Mouse (Mus musculus): ENCODE measurements around the gene Trip4. TPM values are rescaled to one million over a fixed set of nuclear protein-coding genes. Genes with fewer than 3 reads are reported as not detected.

The Trip4 gene
- polyA plus RNA-seq, 1 experiment = 12.8 TPM

GRCm38 (mm10) chr9:65832041-65832440 is 76.6 kb downstream of the Trip4 start:
- Histone ChIP-seq H3K27ac (ENCODE audit: control insufficient read depth, insufficient read depth, low read depth, low read length, poor library complexity) (no peak overlapping the region), H3K4me1 (ENCODE audit: control insufficient read depth, insufficient read depth, low read length) (no peaks in the 10 kb centered on the region; the same call in 1 of the 2 replicates)
- 86% methylated on average over 2 of the region's 2 CpGs for WGBS

GRCm38 (mm10) chr9:65831164-65831563 is 77.4 kb downstream of the Trip4 start:
- Histone ChIP-seq H3K4me3 (replicated peaks; ENCODE audit: control insufficient read depth, low read depth, low read length) (no peak overlapping the region), H3K4me1 (ENCODE audit: control insufficient read depth, insufficient read depth, low read length) (peaks cover under 1% of the 10 kb centered on the region; the same call in 1 of the 2 replicates), H3K27ac (ENCODE audit: control insufficient read depth, insufficient read depth, low read depth, low read length, poor library complexity) (no peak overlapping the region)
- WGBS = 20% methylated on average over 4 of the region's 4 CpGs
- no peak for TF ChIP-seq POLR2A (IDR thresholded peaks at IDR 0.05; ENCODE audit: borderline replicate concordance, control insufficient read depth, low read depth, low read length)

More at GRCm38 (mm10) chr9:65832041-65832440, 76.6 kb downstream of the Trip4 start:
- H3K4me3 ChIP-seq (replicated peaks; ENCODE audit: control insufficient read depth, low read depth, low read length) = no peak overlapping the region
- TF ChIP-seq POLR2A (IDR thresholded peaks at IDR 0.05; ENCODE audit: borderline replicate concordance, control insufficient read depth, low read depth, low read length) = no peak
- TF ChIP-seq CTCF (IDR thresholded peaks at IDR 0.05; ENCODE audit: control insufficient read depth, insufficient read depth, low read length) = no peak

- Histone ChIP-seq H3K4me3 (replicated peaks; ENCODE audit: control insufficient read depth, low read depth, low read length) (no peak overlapping the region), H3K27ac (ENCODE audit: control insufficient read depth, insufficient read depth, low read depth, low read length, poor library complexity) (no peak overlapping the region), H3K4me1 (ENCODE audit: control insufficient read depth, insufficient read depth, low read length) (peaks cover 3% of the 10 kb centered on the region; the same call in 1 of the 2 replicates)
- WGBS = 77% methylated on average over 4 of the region's 4 CpGs
- TF ChIP-seq CTCF (IDR thresholded peaks at IDR 0.05; ENCODE audit: control insufficient read depth, insufficient read depth, low read length) = no peak
- no peak for TF ChIP-seq POLR2A (IDR thresholded peaks at IDR 0.05; ENCODE audit: borderline replicate concordance, control insufficient read depth, low read depth, low read length)
Measured at GRCm38 (mm10) chr9:65830255-65830654, 78.3 kb downstream of the Trip4 start.

DNA sequence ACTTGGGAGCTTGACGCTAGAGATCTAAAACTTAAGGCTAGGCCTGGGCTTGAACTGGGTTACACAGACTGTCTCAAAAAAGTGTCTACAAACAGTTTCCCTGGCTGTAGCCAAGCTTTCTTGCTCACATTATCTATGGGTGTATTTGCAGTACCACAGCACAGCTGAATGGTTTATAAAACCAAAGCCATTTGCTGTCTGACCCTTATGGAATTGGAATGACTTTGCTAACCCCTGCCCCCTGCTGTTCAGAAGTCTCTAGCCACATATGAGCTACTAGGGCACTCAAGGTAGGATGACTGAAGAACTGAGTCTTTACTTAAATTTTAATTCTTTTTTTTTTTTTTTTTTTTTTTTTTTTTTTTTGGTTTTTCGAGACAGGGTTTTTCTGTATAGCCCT is 79.2 kb downstream of the Trip4 start:
- no peak for TF ChIP-seq POLR2A (IDR thresholded peaks at IDR 0.05; ENCODE audit: borderline replicate concordance, control insufficient read depth, low read depth, low read length)
- no peak for TF ChIP-seq CTCF (IDR thresholded peaks at IDR 0.05; ENCODE audit: control insufficient read depth, insufficient read depth, low read length)
- WGBS = 61% methylated on average over 2 of the region's 2 CpGs
- peaks cover 3% of the 10 kb centered on the region; the same call in 1 of the 2 replicates for H3K4me1 ChIP-seq (ENCODE audit: control insufficient read depth, insufficient read depth, low read length)

GRCm38 (mm10) chr9:65828511-65828910 is 80.1 kb downstream of the Trip4 start:
- Histone ChIP-seq H3K4me3 (replicated peaks; ENCODE audit: control insufficient read depth, low read depth, low read length) (no peak overlapping the region), H3K4me1 (ENCODE audit: control insufficient read depth, insufficient read depth, low read length) (peaks cover 3% of the 10 kb centered on the region; the same call in 1 of the 2 replicates), H3K27ac (ENCODE audit: control insufficient read depth, insufficient read depth, low read depth, low read length, poor library complexity) (no peak overlapping the region)
- no peak for TF ChIP-seq POLR2A (IDR thresholded peaks at IDR 0.05; ENCODE audit: borderline replicate concordance, control insufficient read depth, low read depth, low read length)
- 44% methylated on average over 3 of the region's 3 CpGs for WGBS

More for the DNA sequence above, 79.2 kb downstream of the Trip4 start:
- no peak overlapping the region for H3K4me3 ChIP-seq (replicated peaks; ENCODE audit: control insufficient read depth, low read depth, low read length)
- H3K27ac ChIP-seq (ENCODE audit: control insufficient read depth, insufficient read depth, low read depth, low read length, poor library complexity) = no peak overlapping the region

DNA sequence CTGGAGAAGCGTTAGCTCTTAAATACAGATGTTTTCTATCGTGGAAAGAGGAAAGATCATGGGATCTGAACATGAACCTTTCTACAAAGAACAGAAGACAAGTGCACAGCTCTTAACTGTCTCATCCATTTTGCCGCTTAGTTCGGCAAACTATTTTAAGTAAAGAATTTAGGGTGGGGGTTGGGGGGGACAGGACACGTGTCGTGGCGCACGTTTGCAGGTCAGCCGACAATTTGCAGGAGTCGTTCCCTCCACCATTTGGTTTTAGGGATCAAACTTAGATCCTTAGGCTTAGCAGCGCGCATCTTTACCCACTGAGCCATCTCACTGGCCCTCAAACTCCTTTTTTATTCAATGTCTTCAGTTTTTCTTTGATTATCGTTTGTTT is 80.6 kb downstream of the Trip4 start:
- 9% methylated on average over 13 of the region's 13 CpGs for WGBS
- no peak for TF ChIP-seq POLR2A (IDR thresholded peaks at IDR 0.05; ENCODE audit: borderline replicate concordance, control insufficient read depth, low read depth, low read length)
- TF ChIP-seq CTCF (IDR thresholded peaks at IDR 0.05; ENCODE audit: control insufficient read depth, insufficient read depth, low read length) = no peak
- H3K4me3 ChIP-seq (replicated peaks; ENCODE audit: control insufficient read depth, low read depth, low read length) = peak overlapping the region; percentile 71
- H3K4me1 ChIP-seq (ENCODE audit: control insufficient read depth, insufficient read depth, low read length) = peaks cover 3% of the 10 kb centered on the region; the same call in 1 of the 2 replicates
- H3K27ac ChIP-seq (ENCODE audit: control insufficient read depth, insufficient read depth, low read depth, low read length, poor library complexity) = no peak overlapping the region

DNA sequence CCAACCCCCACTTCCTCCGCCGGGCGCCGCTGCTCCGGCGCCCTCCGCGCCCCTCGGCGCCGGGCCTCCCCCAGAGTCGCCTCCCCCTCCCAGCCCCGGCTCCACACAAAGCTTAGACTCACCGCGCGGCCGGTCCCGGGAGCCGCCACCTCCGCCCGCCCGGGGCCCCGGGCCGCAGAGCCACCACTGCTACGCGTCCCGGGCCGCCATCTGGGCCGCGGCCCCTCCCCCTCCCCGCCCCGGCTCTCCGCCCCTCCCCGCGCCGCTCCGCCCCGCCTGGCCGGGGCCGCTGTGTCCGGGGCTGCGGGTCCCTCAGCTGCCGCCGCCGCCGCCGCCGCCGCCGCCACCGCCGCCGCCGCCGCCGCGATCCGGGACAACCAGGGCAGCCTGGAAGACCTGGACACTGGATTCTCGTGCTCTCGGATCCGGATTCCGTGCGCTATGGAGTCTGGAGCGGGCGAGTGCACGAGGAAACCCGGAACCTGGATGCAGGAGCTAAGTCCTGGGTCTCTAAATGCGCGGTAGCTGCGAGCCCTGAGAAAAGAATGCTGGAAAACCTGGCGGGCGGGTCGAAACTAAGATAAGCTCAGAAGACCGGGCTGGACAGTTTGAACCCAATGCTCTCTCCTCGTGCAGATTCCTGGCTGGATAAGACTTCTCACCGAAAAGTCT is 81.1 kb downstream of the Trip4 start, which contains the start of gene Zfp609:
Gene Zfp609, minus strand, starts transcription at position 221 of the 672 bp plus-strand sequence.
- under 1% methylated on average over 67 of the region's 76 CpGs for WGBS
- Histone ChIP-seq H3K4me3 (replicated peaks; ENCODE audit: control insufficient read depth, low read depth, low read length) (peak within 1 kb of the TSS; percentile 78), H3K4me1 (ENCODE audit: control insufficient read depth, insufficient read depth, low read length) (peaks cover 3% of the 10 kb centered on the region; the same call in 1 of the 2 replicates), H3K27ac (ENCODE audit: control insufficient read depth, insufficient read depth, low read depth, low read length, poor library complexity) (peak within 1 kb of the TSS; percentile 45)
- TF ChIP-seq CTCF (IDR thresholded peaks at IDR 0.05; ENCODE audit: control insufficient read depth, insufficient read depth, low read length) = no peak
- TF ChIP-seq POLR2A (IDR thresholded peaks at IDR 0.05; ENCODE audit: borderline replicate concordance, control insufficient read depth, low read depth, low read length) = no peak

- Histone ChIP-seq H3K4me1 (ENCODE audit: control insufficient read depth, insufficient read depth, low read length) (peaks cover 3% of the 10 kb centered on the region; the same call in 1 of the 2 replicates), H3K27ac (ENCODE audit: control insufficient read depth, insufficient read depth, low read depth, low read length, poor library complexity) (peak overlapping the region; percentile 43), H3K4me3 (replicated peaks; ENCODE audit: control insufficient read depth, low read depth, low read length) (peak overlapping the region; percentile 78)
- 1% methylated on average over 31 of the region's 31 CpGs for WGBS
- TF ChIP-seq POLR2A (IDR thresholded peaks at IDR 0.05; ENCODE audit: borderline replicate concordance, control insufficient read depth, low read depth, low read length) = no peak
- TF ChIP-seq CTCF (IDR thresholded peaks at IDR 0.05; ENCODE audit: control insufficient read depth, insufficient read depth, low read length) = no peak
Measured at GRCm38 (mm10) chr9:65826588-65827343, 81.8 kb downstream of the Trip4 start.
